Mouse (Mus musculus): Measurements from ENCODE around the gene Tubgcp3.
"Not testable (repeated sequence)": the region's sequence is repeated elsewhere in the genome, so short reads cannot be mapped to it uniquely, and the experiment has no call there.

DNA sequence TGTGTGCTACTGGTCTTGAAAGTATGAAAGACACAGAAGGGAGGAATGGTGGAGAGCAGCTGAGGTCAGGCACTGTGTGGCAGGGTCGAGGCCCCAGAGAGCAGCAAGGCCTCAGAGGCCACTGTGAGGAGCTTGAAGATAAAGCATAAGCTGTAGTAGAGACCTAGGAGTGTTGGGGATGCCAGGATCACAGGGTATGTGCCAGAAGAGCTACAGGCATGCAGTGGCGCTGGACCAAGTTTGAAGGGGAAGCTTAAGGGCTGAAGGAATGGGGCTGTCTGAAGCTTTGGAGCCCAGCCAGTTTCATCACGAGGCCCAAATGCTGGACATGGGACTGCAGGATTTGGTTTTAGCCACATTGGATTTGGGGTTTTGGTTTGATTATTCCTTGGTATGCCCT lies 54.7 kb downstream of the Tubgcp3 start:
- not testable (repeated sequence) for TF ChIP-seq GATA1 (IDR thresholded peaks at IDR 0.05; ENCODE audit: borderline replicate concordance, low read length); CTCF (IDR thresholded peaks at IDR 0.05; ENCODE audit: low read depth, low read length)

Data from G1E (cell line).